Mouse (Mus musculus): ENCODE measurements around the gene Pde4c.
A peak's percentile ranks its signal among the peaks of the same experiment; 100 is the strongest.

GRCm38 (mm10) chr8:70693636-70694035 lies 29.9 kb upstream of the Pde4c start:
- TF ChIP-seq EP300 (IDR thresholded peaks at IDR 0.05; ENCODE audit: low read length) = peak; percentile 40; the same call in 1 of the 2 replicates
- no peak for TF ChIP-seq POLR2A (IDR thresholded peaks at IDR 0.05; ENCODE audit: low read depth, low read length)
- TF ChIP-seq JUND (conservative IDR thresholded peaks at IDR 0.05; ENCODE audit: low read depth, low read length) = no peak
- no peak for TF ChIP-seq E2F4 (IDR thresholded peaks at IDR 0.05; ENCODE audit: insufficient replicate concordance, low read depth, low read length)
- TF ChIP-seq TCF12 (IDR thresholded peaks at IDR 0.05; ENCODE audit: low read depth, low read length) = peak; percentile 55; the same call in 1 of the 2 replicates
- no peak for TF ChIP-seq POLR2AphosphoS2 (IDR thresholded peaks at IDR 0.05; ENCODE audit: low read depth, low read length)
- TF ChIP-seq CTCF (conservative IDR thresholded peaks at IDR 0.05 in 1 of 2, IDR thresholded peaks at IDR 0.05 in 1 of 2; ENCODE audit: low read depth in 2 of 2, low read length in 2 of 2) = no peak

Measured in CH12.LX (cell line).